Mouse (Mus musculus) G1E (cell line): ENCODE measurements at regions not wholly inside any gene's neighbourhood (a gene's known extent, or its start where the extent isn't known, plus 50 kb on each side); places are given as distances from the start of the nearest gene placed in this dataset.

ENCODE experiments used
- CTCF ChIP-seq: IDR thresholded peaks from 2 replicates; pipeline ENCODE4 v1.5.1; 2012; ENCODE audit warnings: low read depth, low read length, inconsistent platforms, mixed read lengths
- GATA1 ChIP-seq: IDR thresholded peaks from 2 replicates; pipeline ENCODE4 v1.6.1; 2012; ENCODE audit warnings: borderline replicate concordance, low read length, inconsistent platforms, mixed read lengths

GRCm38 (mm10) chr4:55735453-55735852 is 203.2 kb upstream of the Klf4 start:
- no peak for TF ChIP-seq CTCF
- TF ChIP-seq GATA1, result no peak
